In the genomic region with DNA sequence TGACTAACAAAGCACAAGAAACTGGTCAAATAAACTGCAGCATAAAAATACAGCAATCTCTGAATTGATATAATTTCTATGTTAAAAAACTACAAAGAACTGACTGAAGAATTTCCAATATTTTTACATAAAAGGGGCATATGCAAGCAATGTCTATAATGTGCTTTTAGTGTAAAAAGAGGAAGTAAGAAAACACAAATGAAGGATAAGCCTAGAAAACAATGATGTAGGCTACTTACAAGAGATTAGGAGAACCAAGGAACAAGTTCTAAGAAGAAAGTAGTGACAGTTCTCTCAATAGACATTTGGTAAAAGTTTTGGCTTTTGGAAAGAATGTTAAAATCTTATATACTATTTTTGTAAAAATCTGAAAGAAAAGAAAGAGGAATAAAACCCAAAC, we compare ENCODE assay signal across 13 mouse cellular contexts.
"Had no signal": no experiment of that assay in that cellular context is flagged by ENCODE, and none has a peak within 500 bp of the region (broad histone marks: within the 10 kb centered on the region; RNA-seq: fewer than 3 reads in every experiment).

No protein-coding gene starts in this region.

- H3K9ac ChIP-seq: lung, embryonic 14.5 days; midbrain, embryonic 12.5 days; neural tube, embryonic 13.5 days; neural tube, embryonic 15.5 days had no signal

- DNase-seq: lung, adult 18-20 months; lung, postnatal 10 days; lung, postnatal 4 days; midbrain, embryonic 14.5 days; thymus, adult 18-20 months; thymus, postnatal 14 days; thymus, postnatal 36 days had no signal

- H3K4me2 ChIP-seq: lung, embryonic 14.5 days; midbrain, embryonic 12.5 days; neural tube, embryonic 13.5 days; neural tube, embryonic 15.5 days had no signal

- H3K9me3 ChIP-seq: midbrain, embryonic 10.5 days; midbrain, embryonic 12.5 days; neural tube, embryonic 13.5 days; neural tube, embryonic 15.5 days had no signal

- H3K27me3 ChIP-seq: midbrain, embryonic 12.5 days; neural tube, embryonic 13.5 days; neural tube, embryonic 15.5 days had no signal

- H3K27ac ChIP-seq: midbrain, embryonic 10.5 days; midbrain, embryonic 12.5 days; neural tube, embryonic 13.5 days; neural tube, embryonic 15.5 days had no signal

- H3K4me1 ChIP-seq: midbrain, embryonic 12.5 days; neural tube, embryonic 13.5 days; neural tube, embryonic 15.5 days had no signal

- H3K4me3 ChIP-seq: midbrain, embryonic 10.5 days; midbrain, embryonic 12.5 days; myocyte; neural tube, embryonic 13.5 days; neural tube, embryonic 15.5 days had no signal

- H3K36me3 ChIP-seq: neural tube, embryonic 15.5 days had no signal
